Mouse (Mus musculus) embryonic facial prominence, embryonic 11.5 days (tissue): Measurements from ENCODE around the gene Tmem212. TPM values are rescaled to one million over a fixed set of nuclear protein-coding genes. Genes with fewer than 3 reads are reported as not detected.

Experiments used
- ATAC-seq: fragments of 200-750 bp; cut with Nextera tagmentation; replicated peaks from 2 replicates; pipeline ENCODE4 v1.8.0; 2017; ENCODE audit warnings: low read depth; ENCODE audit not compliant: insufficient number of reproducible peaks, low FRiP score, low TSS enrichment
- DNase-seq: peaks from one replicate; pipeline ENCODE4 v3.0.0-alpha.2; 2015; ENCODE audit warnings: low spot score
- H3K27ac ChIP-seq: fragments of 300-500 bp; sonication (generic); replicated peaks from 2 replicates; pipeline ENCODE4 v1.5.1; 2014; ENCODE audit warnings: mild to moderate bottlenecking, low read depth, low read length, control low read depth
- H3K27me3 ChIP-seq: fragments of 300-500 bp; sonication (generic); 2 replicates; pipeline ENCODE4 v1.6.1; 2014; ENCODE audit warnings: mild to moderate bottlenecking, low read length, moderate library complexity, mixed read lengths; ENCODE audit not compliant: control insufficient read depth, insufficient read depth
- H3K36me3 ChIP-seq: fragments of 300-500 bp; sonication (generic); replicated peaks from 2 replicates; pipeline ENCODE4 v1.6.1; 2014; ENCODE audit warnings: low read depth, mild to moderate bottlenecking, low read length, moderate library complexity, mixed read lengths; ENCODE audit not compliant: control insufficient read depth, insufficient read depth
- H3K4me1 ChIP-seq: fragments of 300-500 bp; sonication (generic); 2 replicates; pipeline ENCODE4 v1.6.1; 2014; ENCODE audit warnings: low read length, mixed read lengths; ENCODE audit not compliant: control insufficient read depth, insufficient read depth
- H3K4me2 ChIP-seq: fragments of 300-500 bp; sonication (generic); 2 replicates; pipeline ENCODE4 v1.6.1; 2014; ENCODE audit warnings: low read depth, mild to moderate bottlenecking, control low read depth, low read length, moderate library complexity
- H3K4me3 ChIP-seq: fragments of 300-500 bp; sonication (generic); 2 replicates; pipeline ENCODE4 v1.5.1; 2014; ENCODE audit warnings: low read depth, low read length, control low read depth
- H3K9ac ChIP-seq: fragments of 300-500 bp; sonication (generic); replicated peaks from 2 replicates; pipeline ENCODE4 v1.6.1; 2014; ENCODE audit warnings: mild to moderate bottlenecking, control low read depth, low read length
- H3K9me3 ChIP-seq: fragments of 300-500 bp; sonication (generic); replicated peaks from 2 replicates; pipeline ENCODE4 v1.6.1; 2016; ENCODE audit warnings: mild to moderate bottlenecking, low read length, inconsistent platforms, mixed read lengths; ENCODE audit not compliant: control insufficient read depth
- WGBS: fragments of 180-500 bp; shearing (Covaris S2); extraction: QIAGEN DNeasy Blood & Tissue Kit; methylation state at CpG from one replicate; pipeline ENCODE4 v1.1.7; 2014; 5-methylcytosine and 5-hydroxymethylcytosine counted together
- polyA plus RNA-seq: library from polyadenylated mRNA; unstranded; fragments of >200 nt; fragmentation: Nextera tagmentation; extraction: Ambion mirVana; gene quantifications from 2 replicates; pipeline ENCODE4 v1.2.1, GENCODE M21; 2014

Tmem212 gene
- polyA plus RNA-seq, 1 experiment from 2014 or later, result not detected

GRCm38 (mm10) chr3:27935644-27936043 lies 39.5 kb upstream of the Tmem212 start:
- H3K4me3 ChIP-seq, result no peak overlapping the region
- DNase-seq (no peak), ATAC-seq (no peak)
- no peak overlapping the region for H3K9ac ChIP-seq
- H3K27me3 ChIP-seq, result no peaks in the 10 kb centered on the region
- no peaks in the 10 kb centered on the region for H3K9me3 ChIP-seq
- H3K27ac ChIP-seq, result no peak overlapping the region
- 64% methylated on average over 3 of the region's 3 CpGs for WGBS
- H3K36me3 ChIP-seq, result no peaks in the 10 kb centered on the region
- H3K4me2 ChIP-seq, result no peak overlapping the region
- no peaks in the 10 kb centered on the region for H3K4me1 ChIP-seq

GRCm38 (mm10) chr3:27932391-27932790 lies 36.2 kb upstream of the Tmem212 start:
- H3K36me3 ChIP-seq, result no peaks in the 10 kb centered on the region
- no peak overlapping the region for H3K4me3 ChIP-seq
- ATAC-seq (no peak), DNase-seq (no peak)
- no peak overlapping the region for H3K4me2 ChIP-seq
- no peaks in the 10 kb centered on the region for H3K9me3 ChIP-seq
- no peak overlapping the region for H3K27ac ChIP-seq
- H3K27me3 ChIP-seq, result no peaks in the 10 kb centered on the region
- H3K9ac ChIP-seq, result no peak overlapping the region
- WGBS, result 84% methylated on average over 5 of the region's 5 CpGs
- no peaks in the 10 kb centered on the region for H3K4me1 ChIP-seq

GRCm38 (mm10) chr3:27929219-27929618 lies 33.1 kb upstream of the Tmem212 start:
- H3K4me2 ChIP-seq, result no peak overlapping the region
- no peak overlapping the region for H3K9ac ChIP-seq
- no peaks in the 10 kb centered on the region for H3K4me1 ChIP-seq
- ATAC-seq (no peak), DNase-seq (no peak)
- H3K4me3 ChIP-seq, result no peak overlapping the region
- WGBS, result 86% methylated on average over 4 of the region's 4 CpGs
- H3K9me3 ChIP-seq, result no peaks in the 10 kb centered on the region
- no peaks in the 10 kb centered on the region for H3K27me3 ChIP-seq
- H3K27ac ChIP-seq, result no peak overlapping the region
- H3K36me3 ChIP-seq, result no peaks in the 10 kb centered on the region

- Histone ChIP-seq H3K27ac (no peak overlapping the region), H3K4me3 (no peak overlapping the region), H3K27me3 (no peaks in the 10 kb centered on the region), H3K4me1 (no peaks in the 10 kb centered on the region), H3K9ac (no peak overlapping the region), H3K36me3 (no peaks in the 10 kb centered on the region), H3K9me3 (no peaks in the 10 kb centered on the region), H3K4me2 (no peak overlapping the region)
- DNase-seq (no peak), ATAC-seq (no peak)
- WGBS, result 82% methylated on average over 3 of the region's 3 CpGs
These were observed 27.9 kb upstream of the Tmem212 start for GRCm38 (mm10) chr3:27924037-27924436.

- no peaks in the 10 kb centered on the region; the same call in 1 of the 2 replicates for H3K9me3 ChIP-seq
- H3K27me3 ChIP-seq, result no peaks in the 10 kb centered on the region
- H3K4me3 ChIP-seq, result no peak overlapping the region
- no peak overlapping the region for H3K27ac ChIP-seq
- H3K4me1 ChIP-seq, result no peaks in the 10 kb centered on the region
- no peak overlapping the region for H3K4me2 ChIP-seq
- ATAC-seq (no peak), DNase-seq (no peak)
- H3K36me3 ChIP-seq, result no peaks in the 10 kb centered on the region
- WGBS, result 89% methylated on average over 11 of the region's 11 CpGs
- no peak overlapping the region for H3K9ac ChIP-seq
These were observed 25.3 kb upstream of the Tmem212 start for GRCm38 (mm10) chr3:27921268-27922020.

GRCm38 (mm10) chr3:27918656-27919436 lies 22.7 kb upstream of the Tmem212 start:
- WGBS, result 67% methylated on average over 14 of the region's 14 CpGs
- Histone ChIP-seq H3K9me3 (no peaks in the 10 kb centered on the region; the same call in 1 of the 2 replicates), H3K36me3 (no peaks in the 10 kb centered on the region), H3K27me3 (no peaks in the 10 kb centered on the region), H3K4me1 (no peaks in the 10 kb centered on the region), H3K27ac (no peak overlapping the region), H3K9ac (no peak overlapping the region), H3K4me2 (no peak overlapping the region), H3K4me3 (no peak overlapping the region)
- no peak for DNase-seq
- ATAC-seq, result no peak

- ATAC-seq (no peak), DNase-seq (no peak)
- Histone ChIP-seq H3K27ac (no peak overlapping the region), H3K27me3 (no peaks in the 10 kb centered on the region), H3K36me3 (no peaks in the 10 kb centered on the region), H3K4me2 (no peak overlapping the region), H3K4me3 (no peak overlapping the region), H3K9ac (no peak overlapping the region), H3K4me1 (no peaks in the 10 kb centered on the region), H3K9me3 (no peaks in the 10 kb centered on the region)
- WGBS, result 95% methylated on average over 3 of the region's 3 CpGs
These were observed 12.8 kb upstream of the Tmem212 start for GRCm38 (mm10) chr3:27909016-27909415.

- DNase-seq (no peak), ATAC-seq (no peak)
- H3K27me3 ChIP-seq, result no peaks in the 10 kb centered on the region
- no peak overlapping the region for H3K4me3 ChIP-seq
- H3K4me2 ChIP-seq, result no peak overlapping the region
- 86% methylated on average over 2 of the region's 2 CpGs for WGBS
- H3K36me3 ChIP-seq, result no peaks in the 10 kb centered on the region
- H3K9me3 ChIP-seq, result no peaks in the 10 kb centered on the region
- H3K4me1 ChIP-seq, result no peaks in the 10 kb centered on the region
- H3K27ac ChIP-seq, result no peak overlapping the region
- no peak overlapping the region for H3K9ac ChIP-seq
These were observed 12.1 kb upstream of the Tmem212 start for GRCm38 (mm10) chr3:27908316-27908715.
